Comparison of ENCODE assay signal across 8 mouse cellular contexts in the genomic region with DNA sequence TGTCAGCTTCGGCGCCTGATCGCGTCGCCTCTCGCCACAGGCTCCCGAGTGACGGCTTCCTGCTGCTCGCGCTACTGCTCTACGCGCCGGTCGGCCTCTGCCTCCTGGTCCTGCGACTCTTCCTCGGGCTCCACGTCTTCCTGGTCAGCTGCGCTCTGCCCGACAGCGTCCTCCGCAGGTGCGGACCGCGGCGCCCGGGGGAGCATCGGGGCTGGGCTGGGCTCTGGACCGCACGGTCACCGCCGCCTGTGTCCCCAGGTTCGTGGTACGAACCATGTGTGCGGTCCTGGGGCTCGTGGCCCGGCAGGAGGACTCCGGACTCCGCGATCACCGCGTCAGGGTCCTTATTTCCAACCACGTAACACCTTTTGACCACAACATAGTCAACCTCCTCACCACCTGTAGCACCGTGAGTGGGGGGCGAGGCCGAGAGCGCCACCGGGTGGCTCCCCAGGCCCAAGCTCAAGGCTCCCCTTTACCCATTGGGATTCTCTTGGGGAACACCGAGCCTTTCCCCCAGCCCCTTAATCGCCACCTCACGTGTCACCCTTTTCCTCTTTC. TPM values are rescaled to one million over a fixed set of nuclear protein-coding genes. Genes with fewer than 3 reads are reported as not detected.
DNase-seq lines count a peak whose midpoint lies in the region; ATAC-seq and TF ChIP-seq lines count a peak whose summit lies in the region.

Gene Htra2 (minus strand): TSS at position 403 of the 561 bp plus-strand sequence.

- peak within 1 kb of the TSS; percentile 65 for H3K27ac ChIP-seq in neural tube, embryonic 11.5 days (ENCODE audit: low read depth, low read length)
- H3K27ac ChIP-seq in embryonic facial prominence, embryonic 10.5 days (replicated peaks), result peak within 1 kb of the TSS; percentile 93
- H3K27ac ChIP-seq in kidney, embryonic 15.5 days, result peak within 1 kb of the TSS; percentile 92
- peak within 1 kb of the TSS; percentile 93 for H3K27ac ChIP-seq in liver, embryonic 16.5 days (ENCODE audit: low read length)
- peak within 1 kb of the TSS; percentile 63 for H3K27ac ChIP-seq in olfactory bulb, adult 2 months (ENCODE audit: insufficient read depth, low read depth, low read length)

- peaks cover 3% of the 10 kb centered on the region for H3K36me3 ChIP-seq in neural tube, embryonic 11.5 days (ENCODE audit: control insufficient read depth, insufficient read depth, low read length)
- H3K36me3 ChIP-seq in embryonic facial prominence, embryonic 10.5 days (replicated peaks), result peaks cover 50% of the 10 kb centered on the region
- H3K36me3 ChIP-seq in kidney, embryonic 15.5 days, result peaks cover 42% of the 10 kb centered on the region
- H3K36me3 ChIP-seq in liver, embryonic 16.5 days (ENCODE audit: control insufficient read depth, insufficient read depth), result peaks cover 28% of the 10 kb centered on the region

- peak; percentile 51 for ATAC-seq in neural tube, embryonic 11.5 days (ENCODE audit: insufficient read depth, low FRiP score, low TSS enrichment)
- ATAC-seq in kidney, embryonic 15.5 days (replicated peaks; ENCODE audit: low FRiP score), result peak; percentile 38
- ATAC-seq in liver, embryonic 16.5 days (ENCODE audit: low read depth), result peak; percentile 9

- no peaks in the 10 kb centered on the region for H3K9me3 ChIP-seq in neural tube, embryonic 11.5 days (ENCODE audit: control insufficient read depth, low read length)
- H3K9me3 ChIP-seq in embryonic facial prominence, embryonic 10.5 days, result no peaks in the 10 kb centered on the region
- no peaks in the 10 kb centered on the region for H3K9me3 ChIP-seq in kidney, embryonic 15.5 days (replicated peaks)
- no peaks in the 10 kb centered on the region for H3K9me3 ChIP-seq in liver, embryonic 16.5 days (replicated peaks; ENCODE audit: control insufficient read depth, low read length)

- peak; percentile 15; the same call in 1 of the 2 replicates for TF ChIP-seq CTCF in olfactory bulb, adult 2 months (IDR thresholded peaks at IDR 0.05; ENCODE audit: insufficient read depth, low read depth, low read length)

- TF ChIP-seq POLR2A in olfactory bulb, adult 2 months (IDR thresholded peaks at IDR 0.05; ENCODE audit: insufficient read depth, low read depth, low read length), result no peak

- H3K27me3 ChIP-seq in neural tube, embryonic 11.5 days (ENCODE audit: control insufficient read depth, insufficient read depth, low read length), result no peaks in the 10 kb centered on the region
- peaks cover 10% of the 10 kb centered on the region for H3K27me3 ChIP-seq in embryonic facial prominence, embryonic 10.5 days (replicated peaks; ENCODE audit: low read depth, poor library complexity, severe bottlenecking)
- no peaks in the 10 kb centered on the region for H3K27me3 ChIP-seq in kidney, embryonic 15.5 days
- H3K27me3 ChIP-seq in liver, embryonic 16.5 days (ENCODE audit: control insufficient read depth, insufficient read depth, low read depth, low read length), result no peaks in the 10 kb centered on the region

- H3K4me3 ChIP-seq in neural tube, embryonic 11.5 days (ENCODE audit: low read depth, low read length), result peak within 1 kb of the TSS; percentile 96
- peak within 1 kb of the TSS; percentile 86 for H3K4me3 ChIP-seq in embryonic facial prominence, embryonic 10.5 days
- peak within 1 kb of the TSS; percentile 99 for H3K4me3 ChIP-seq in kidney, embryonic 15.5 days (replicated peaks)
- peak within 1 kb of the TSS; percentile 90 for H3K4me3 ChIP-seq in liver, embryonic 16.5 days (ENCODE audit: low read depth, low read length)
- H3K4me3 ChIP-seq in olfactory bulb, adult 2 months (ENCODE audit: insufficient read depth, low read depth, low read length), result peak within 1 kb of the TSS; percentile 82

- H3K4me1 ChIP-seq in neural tube, embryonic 11.5 days (ENCODE audit: control insufficient read depth, insufficient read depth, low read length), result peaks cover 15% of the 10 kb centered on the region
- H3K4me1 ChIP-seq in embryonic facial prominence, embryonic 10.5 days, result peaks cover 33% of the 10 kb centered on the region
- H3K4me1 ChIP-seq in kidney, embryonic 15.5 days, result peaks cover 28% of the 10 kb centered on the region
- H3K4me1 ChIP-seq in liver, embryonic 16.5 days (ENCODE audit: control insufficient read depth, low read depth, low read length), result peaks cover 31% of the 10 kb centered on the region
- peaks cover 20% of the 10 kb centered on the region for H3K4me1 ChIP-seq in olfactory bulb, adult 2 months (ENCODE audit: control insufficient read depth, insufficient read depth, low read length)

- peak within 1 kb of the TSS; percentile 87 for H3K4me2 ChIP-seq in neural tube, embryonic 11.5 days (ENCODE audit: low read depth)
- H3K4me2 ChIP-seq in kidney, embryonic 15.5 days, result peak within 1 kb of the TSS; percentile 93
- H3K4me2 ChIP-seq in liver, embryonic 16.5 days (ENCODE audit: low read depth, low read length), result peak within 1 kb of the TSS; percentile 96

- WGBS in neural tube, embryonic 11.5 days, result under 1% methylated on average over 50 of the region's 50 CpGs
- WGBS in embryonic facial prominence, embryonic 10.5 days, result under 1% methylated on average over 50 of the region's 50 CpGs
- 0% methylated on average over 50 of the region's 50 CpGs for WGBS in kidney, embryonic 15.5 days
- under 1% methylated on average over 50 of the region's 50 CpGs for WGBS in liver, embryonic 16.5 days (ENCODE audit: insufficient replicate concordance)
- under 1% methylated on average over 50 of the region's 50 CpGs for WGBS in olfactory bulb, adult 2 months

- H3K9ac ChIP-seq in neural tube, embryonic 11.5 days (ENCODE audit: low read length), result peak within 1 kb of the TSS; percentile 92
- H3K9ac ChIP-seq in kidney, embryonic 15.5 days, result peak within 1 kb of the TSS; percentile 94
- H3K9ac ChIP-seq in liver, embryonic 16.5 days (ENCODE audit: low read depth, low read length), result peak within 1 kb of the TSS; percentile 92

- DNase-seq in neural tube, embryonic 11.5 days (ENCODE audit: low spot score), result no peak
- DNase-seq in neural tube, embryonic 10.5 days (ENCODE audit: extremely low spot score, low spot score), result no peak
- DNase-seq in embryonic facial prominence, embryonic 10.5 days (ENCODE audit: low spot score), result peak; percentile 61
- DNase-seq in heart, adult 8-10 months (ENCODE audit: low spot score), result no peak
- no peak for DNase-seq in T-cell, adult 2 months (ENCODE audit: low spot score)

RNA-seq across cellular contexts. Expression of gene Htra2, which starts in this region (rescaled TPM):
- polyA plus RNA-seq in neural tube, embryonic 11.5 days (2014; fragmentation: Nextera tagmentation; extraction: Ambion mirVana), result 33.2 and 34.1 TPM in 2 replicates
- polyA plus RNA-seq in embryonic facial prominence, embryonic 10.5 days (2016; fragmentation: Nextera tagmentation; extraction: Ambion mirVana), result 83.5 and 90.0 TPM in 2 replicates
- total RNA-seq in heart, adult 8-10 months (2022), result 10 to 100 TPM; 33.9 to 37.7 (median 34.7) TPM
- 83.9 and 87.5 TPM in 2 replicates for polyA plus RNA-seq in kidney, embryonic 15.5 days (2015; fragmentation: Nextera tagmentation; extraction: Ambion mirVana)
- polyA plus RNA-seq in liver, embryonic 16.5 days (2015; fragmentation: Nextera tagmentation; extraction: Ambion mirVana), result 72.0 and 72.4 TPM in 2 replicates
- polyA plus RNA-seq in olfactory bulb, adult 2 months (2012; ENCODE audit: insufficient read depth, insufficient read length, low replicate concordance, missing spikeins), result not detected in 2 replicates
